Mouse (Mus musculus) mouse trophoblast stem cell (cell line): Measurements from ENCODE around the gene Vgf.

Experiments
- in situ Hi-C, 2 experiments: fragments of 300-500 bp; cut with MseI, MboI; formaldehyde crosslinking; loops; 2 replicates in 1 of 2; 3 replicates in 1 of 2; pipeline ENCODE4 v1.15.1; 2025

Vgf gene

DNA sequence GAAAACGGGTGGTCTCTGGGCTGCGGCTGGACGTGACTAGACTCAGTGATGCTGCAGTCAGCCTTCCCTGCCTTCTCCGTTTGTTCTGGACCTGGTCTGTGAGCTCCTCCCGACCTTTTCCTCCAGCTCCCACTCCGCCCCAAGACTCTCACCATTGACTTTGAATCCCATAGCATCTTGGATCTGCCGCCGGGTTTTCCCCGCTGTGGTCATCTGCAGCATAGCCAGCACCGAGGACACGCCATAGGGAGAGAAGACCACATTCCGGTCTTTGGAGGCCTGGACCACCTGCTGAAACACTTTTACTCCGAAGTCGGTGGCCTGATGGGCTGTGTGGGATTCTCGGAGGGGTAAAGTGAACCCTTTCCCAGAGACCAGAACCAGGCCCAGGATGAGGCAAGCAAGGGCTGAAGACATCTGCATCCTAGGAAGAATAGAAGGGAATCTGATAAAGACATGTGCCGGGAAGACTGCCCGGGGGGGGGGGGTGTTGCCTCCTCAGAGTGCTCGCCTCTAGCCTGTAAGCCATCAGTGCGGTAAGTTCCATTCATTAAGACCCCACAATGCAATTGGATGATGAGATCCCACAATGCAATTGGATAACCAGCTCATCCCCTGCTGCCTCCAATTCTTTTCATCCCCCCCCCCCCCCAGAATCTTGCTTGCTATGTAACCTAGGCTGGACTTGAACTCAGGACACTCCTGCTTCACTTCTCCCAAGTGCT lies 44.9 kb downstream of the Vgf start:
- in situ Hi-C loops: no loop called here

DNA sequence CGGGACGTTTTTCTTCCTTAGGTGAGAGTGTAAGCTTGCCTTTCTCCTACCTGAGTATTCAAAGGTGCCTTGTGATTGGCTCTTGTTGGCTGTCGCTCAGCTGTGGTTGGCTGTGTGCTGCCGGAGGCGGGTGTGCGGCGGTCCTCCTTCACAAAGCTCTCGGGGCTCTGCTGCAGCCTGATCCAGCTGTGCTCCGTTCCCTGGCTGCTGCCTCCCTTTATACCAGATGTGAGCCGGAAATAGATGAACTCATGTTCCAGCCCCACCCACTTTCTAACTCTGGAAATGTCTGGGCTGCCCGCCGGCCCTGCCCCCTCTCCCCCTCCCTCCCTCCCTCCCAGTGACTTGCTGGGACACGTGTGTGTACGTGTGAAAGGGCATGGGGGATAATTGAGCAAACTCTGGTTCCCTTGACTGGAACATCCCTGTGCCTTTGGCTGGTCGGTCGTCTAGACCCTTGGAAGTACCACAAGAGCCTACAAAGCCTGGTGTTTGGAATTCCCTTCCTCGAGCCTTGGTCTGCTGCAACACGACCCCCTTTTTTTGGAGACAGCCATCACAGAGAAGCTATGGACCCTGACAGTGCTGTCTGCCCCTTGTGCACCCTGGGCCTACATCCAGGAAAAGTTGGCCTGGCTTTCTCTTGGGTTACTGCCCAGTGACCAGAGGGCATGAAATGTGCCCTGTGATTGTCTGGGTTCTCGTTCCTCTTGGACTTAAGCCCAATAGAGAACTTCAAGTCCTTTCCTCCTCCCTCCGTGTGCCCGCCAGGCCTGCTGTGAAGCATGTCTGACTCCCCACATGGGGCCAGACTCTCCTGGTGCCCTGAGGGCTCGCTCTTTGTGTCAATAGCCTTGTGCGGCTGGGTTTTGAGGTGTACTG lies 46.1 kb downstream of the Vgf start, which contains the start of gene Serpine1:
Gene Serpine1, minus strand, starts transcription at position 190 of the 882 bp plus-strand sequence.
- in situ Hi-C loops: no loop called here

DNA sequence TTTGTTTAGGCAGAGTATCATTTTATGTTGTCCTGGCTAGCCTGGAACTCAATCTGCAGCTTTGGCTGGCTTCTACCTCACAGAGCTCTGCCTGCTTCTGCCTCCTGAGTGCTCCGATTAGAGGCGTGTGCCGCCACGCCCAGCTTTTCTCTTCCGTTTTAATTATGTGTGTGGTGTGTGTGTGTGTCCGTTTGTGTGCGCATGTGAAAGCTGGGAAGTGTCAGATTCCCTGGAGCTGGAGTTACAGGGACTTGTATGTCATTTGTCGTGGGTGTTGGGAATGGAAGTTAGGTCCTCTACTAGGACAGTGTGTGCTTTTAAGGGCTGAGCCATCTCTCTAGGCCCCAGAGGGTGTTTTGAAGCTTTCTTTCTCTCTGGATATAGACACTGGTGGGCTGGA lies 46.9 kb downstream of the Vgf start:
- in situ Hi-C loops: no loop called here

DNA sequence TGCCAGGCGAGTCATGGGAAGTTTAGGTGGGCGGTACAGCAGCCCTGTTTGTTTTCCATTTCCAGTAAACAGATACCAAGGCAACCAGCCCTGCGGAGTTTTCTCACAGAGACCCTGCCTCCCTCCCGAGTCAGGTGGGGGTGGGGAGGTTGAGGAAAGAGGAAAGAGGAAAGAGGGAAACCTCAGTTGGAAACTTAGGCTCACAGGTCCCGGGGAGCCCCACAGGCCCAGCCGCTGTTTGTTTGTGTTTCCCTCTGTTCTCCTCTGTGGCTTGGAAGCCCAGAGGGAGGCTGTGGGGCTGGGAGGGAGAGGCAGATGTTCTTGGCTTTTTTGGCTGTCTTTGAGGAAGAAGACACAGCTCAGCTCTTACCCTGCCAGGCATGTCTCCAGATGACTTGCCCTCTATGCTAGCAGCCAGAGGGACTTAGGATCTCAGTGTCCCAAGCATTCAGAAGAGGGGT lies 48.0 kb downstream of the Vgf start:
- in situ Hi-C loops: no loop called here

DNA sequence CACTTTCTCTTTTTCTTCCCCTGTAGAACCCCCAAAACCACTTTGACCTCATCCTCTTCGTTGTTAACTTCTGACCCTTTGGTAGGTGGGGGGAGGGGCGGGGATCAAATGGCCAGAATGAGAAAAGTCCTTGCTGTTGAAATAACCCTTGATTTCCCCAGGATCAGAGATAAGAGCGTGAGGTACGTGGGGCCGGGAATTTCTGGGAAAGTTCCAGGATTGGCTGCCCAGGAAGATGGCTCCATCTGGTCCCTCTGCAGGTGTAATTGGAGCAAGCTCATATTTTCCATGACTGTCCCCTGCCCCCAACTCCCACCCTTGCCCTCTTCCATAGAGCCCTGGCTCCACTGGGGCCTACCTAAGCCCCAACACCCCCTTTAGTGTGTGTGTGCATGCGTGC lies 49.5 kb downstream of the Vgf start:
- in situ Hi-C loops: no loop called here

DNA sequence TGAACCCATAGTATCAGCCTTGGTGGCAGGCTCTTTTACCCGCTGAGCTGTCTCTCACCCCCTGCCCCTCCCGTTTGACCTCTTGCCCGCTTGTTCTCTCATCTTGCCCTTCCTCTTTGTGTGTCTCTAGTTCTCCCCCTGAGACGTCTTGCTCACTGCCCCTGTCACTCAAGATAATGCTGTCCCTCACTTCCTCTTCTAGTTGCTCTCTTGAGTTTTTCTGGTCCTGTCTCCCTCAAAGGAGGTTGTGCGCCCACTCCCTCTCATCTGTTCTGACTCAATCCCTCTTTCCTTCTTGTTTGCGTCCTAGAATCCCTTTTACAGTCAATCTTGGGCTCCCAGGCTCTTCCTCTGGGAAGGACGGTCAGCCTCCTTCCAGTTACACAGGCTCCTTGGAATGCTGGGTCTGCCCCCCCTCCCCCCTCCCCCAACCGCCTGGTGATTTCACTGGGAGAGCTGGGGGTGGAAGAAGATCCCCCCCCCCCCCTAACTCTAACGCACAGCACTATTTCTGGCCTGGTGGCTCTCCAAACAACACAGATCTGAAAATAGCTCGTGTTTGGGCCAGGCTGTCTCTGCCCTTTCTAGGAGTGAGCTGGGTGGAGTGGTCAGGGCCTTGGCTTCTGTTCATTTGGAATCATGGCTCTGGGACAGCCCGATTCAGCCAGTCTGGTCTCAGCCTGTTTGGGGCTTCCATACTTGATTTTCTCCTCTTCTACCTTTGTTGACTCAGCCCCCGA lies 50.2 kb downstream of the Vgf start:
- in situ Hi-C loops: no loop called here

DNA sequence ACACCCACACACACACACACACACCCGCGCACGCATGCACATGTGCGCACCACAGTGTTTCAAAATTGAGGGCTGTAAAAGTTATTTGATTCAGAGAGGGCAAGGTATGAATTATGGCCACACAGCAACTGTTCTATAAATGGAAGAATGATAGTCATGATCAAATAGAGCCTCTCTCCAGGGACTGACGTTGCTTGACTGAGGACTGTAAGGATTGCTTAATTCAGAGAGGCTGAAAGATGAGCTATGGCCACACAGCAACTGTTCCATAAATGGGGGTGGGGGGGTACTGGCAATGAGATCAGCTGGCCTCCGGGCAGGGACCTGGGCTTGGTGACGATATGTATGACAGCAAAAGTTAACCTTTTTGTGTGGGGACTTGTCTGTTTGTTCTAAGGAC lies 51.0 kb downstream of the Vgf start:
- in situ Hi-C loops: no loop called here

DNA sequence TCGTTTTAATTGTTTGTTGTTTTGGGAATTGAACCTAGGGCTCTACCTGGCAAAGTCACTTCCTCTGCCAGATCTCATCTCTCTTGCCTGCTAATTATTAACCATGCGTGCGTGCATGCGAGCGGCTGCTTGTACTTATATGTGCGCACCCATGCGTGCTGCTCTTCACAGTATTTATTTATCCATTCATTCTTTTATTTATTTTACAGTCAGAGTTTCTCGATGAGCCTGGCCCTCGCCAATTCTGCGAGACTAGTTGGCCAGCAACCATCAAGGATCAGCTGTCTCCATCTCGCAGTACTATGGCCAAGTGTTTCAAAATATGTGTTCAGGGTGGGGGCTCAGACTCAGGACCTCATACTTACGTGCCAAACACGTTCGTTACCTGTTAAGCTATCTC lies 51.8 kb downstream of the Vgf start:
- in situ Hi-C loops: no loop called here

DNA sequence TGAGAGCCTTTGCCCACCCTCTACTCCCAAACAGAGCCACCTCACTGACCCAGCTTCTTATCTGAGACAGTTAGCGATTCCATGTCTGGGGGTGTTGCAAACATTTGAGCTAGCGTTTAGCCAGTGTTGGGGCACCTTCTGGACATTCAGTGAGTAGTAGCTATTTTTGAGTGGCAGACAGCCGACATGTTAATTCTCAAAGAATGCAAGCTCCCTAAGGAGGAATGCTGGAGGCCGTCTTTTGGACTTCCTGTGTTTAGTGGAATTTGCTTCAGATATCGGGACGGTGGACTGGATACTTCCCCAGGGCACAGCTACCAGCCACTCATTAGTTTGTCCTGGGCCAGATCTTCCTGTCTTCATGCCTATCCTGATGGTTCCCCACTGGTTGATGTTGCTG lies 52.4 kb downstream of the Vgf start:
- in situ Hi-C loops: no loop called here

DNA sequence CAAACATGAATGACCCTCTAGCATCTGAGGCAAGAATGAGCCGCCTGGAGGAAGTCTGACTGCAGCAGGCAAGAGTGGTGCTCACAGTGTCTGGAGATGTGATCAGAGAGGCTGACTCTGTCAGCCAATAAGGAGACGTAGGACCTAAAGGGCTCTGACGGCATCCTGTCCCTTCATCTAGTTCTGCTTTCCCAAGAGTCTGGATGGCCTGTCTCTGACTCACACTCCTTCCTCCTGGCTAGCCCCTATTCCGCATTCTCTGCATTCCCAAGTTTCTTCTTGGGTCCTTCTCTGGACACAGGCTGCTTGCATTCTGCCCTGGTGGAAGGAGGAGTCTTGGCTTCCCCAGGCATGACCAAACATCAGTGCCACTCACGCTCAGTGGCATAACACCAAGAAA lies 53.7 kb downstream of the Vgf start:
- in situ Hi-C loops: no loop called here
